Mouse (Mus musculus) lung, embryonic 16.5 days (tissue): ENCODE measurements at regions not wholly inside any gene's neighbourhood (a gene's known extent, or its start where the extent isn't known, plus 50 kb on each side); places are given as distances from the start of the nearest gene placed in this dataset.

ENCODE experiments used
- ATAC-seq: fragments of 200-750 bp; cut with Nextera tagmentation; 2 replicates; pipeline ENCODE4 v1.8.0; 2017; ENCODE audit warnings: low read depth, mild to moderate bottlenecking, moderate library complexity
- H3K27ac ChIP-seq: fragments of 300-500 bp; sonication (generic); 2 replicates; pipeline ENCODE4 v1.5.1; 2014; ENCODE audit warnings: mild to moderate bottlenecking, control low read depth, low read length
- H3K27me3 ChIP-seq: fragments of 300-500 bp; sonication (generic); 2 replicates; pipeline ENCODE4 v1.6.1; 2014; ENCODE audit warnings: low read depth, low read length, mixed read lengths; ENCODE audit not compliant: control insufficient read depth, insufficient read depth
- H3K36me3 ChIP-seq: fragments of 300-500 bp; sonication (generic); 2 replicates; pipeline ENCODE4 v1.6.1; 2014; ENCODE audit warnings: low read length; ENCODE audit not compliant: control insufficient read depth, insufficient read depth
- H3K4me1 ChIP-seq: fragments of 300-500 bp; sonication (generic); replicated peaks from 2 replicates; pipeline ENCODE4 v1.6.1; 2014; ENCODE audit warnings: low read length, mixed read lengths; ENCODE audit not compliant: control insufficient read depth, insufficient read depth
- H3K4me2 ChIP-seq: fragments of 300-500 bp; sonication (generic); 2 replicates; pipeline ENCODE4 v1.6.1; 2014; ENCODE audit warnings: low read depth, low read length, control low read depth
- H3K4me3 ChIP-seq: fragments of 300-500 bp; sonication (generic); 2 replicates; pipeline ENCODE4 v1.5.1; 2014; ENCODE audit warnings: mild to moderate bottlenecking, low read length, control low read depth
- H3K9ac ChIP-seq: fragments of 300-500 bp; sonication (generic); 2 replicates; pipeline ENCODE4 v1.6.1; 2014; ENCODE audit warnings: low read length, control low read depth
- H3K9me3 ChIP-seq: fragments of 300-500 bp; sonication (generic); 2 replicates; pipeline ENCODE4 v1.6.1; 2016; ENCODE audit warnings: low read length; ENCODE audit not compliant: control insufficient read depth
- WGBS: fragments of 180-500 bp; shearing (Covaris S2); extraction: QIAGEN DNeasy Blood & Tissue Kit; methylation state at CpG from one replicate; pipeline ENCODE4 v1.1.7; 2014; 5-methylcytosine and 5-hydroxymethylcytosine counted together

- 51% methylated on average over 4 of the region's 4 CpGs for WGBS
- no peak overlapping the region for H3K4me3 ChIP-seq
- H3K36me3 ChIP-seq = no peaks in the 10 kb centered on the region
- H3K4me2 ChIP-seq = no peak overlapping the region
- H3K9ac ChIP-seq = no peak overlapping the region
- no peaks in the 10 kb centered on the region for H3K9me3 ChIP-seq
- H3K27ac ChIP-seq = no peak overlapping the region
- no peaks in the 10 kb centered on the region for H3K4me1 ChIP-seq
- no peaks in the 10 kb centered on the region for H3K27me3 ChIP-seq
- ATAC-seq = no peak
Observed at GRCm38 (mm10) chr12:95937705-95938104, 245.7 kb downstream of the Flrt2 start.

- Histone ChIP-seq H3K9ac (no peak overlapping the region), H3K36me3 (no peaks in the 10 kb centered on the region), H3K4me1 (no peaks in the 10 kb centered on the region), H3K27ac (no peak overlapping the region), H3K27me3 (no peaks in the 10 kb centered on the region), H3K4me2 (no peak overlapping the region), H3K4me3 (no peak overlapping the region), H3K9me3 (no peaks in the 10 kb centered on the region)
- WGBS = 83% methylated on average over 1 of the region's 1 CpGs
- no peak for ATAC-seq
Observed at GRCm38 (mm10) chr12:95940465-95941012, 248.5 kb downstream of the Flrt2 start.

GRCm38 (mm10) chr12:95959786-95960504 lies 267.9 kb downstream of the Flrt2 start:
- Histone ChIP-seq H3K4me2 (no peak overlapping the region), H3K9ac (no peak overlapping the region), H3K27ac (no peak overlapping the region), H3K4me3 (no peak overlapping the region), H3K36me3 (no peaks in the 10 kb centered on the region), H3K4me1 (no peaks in the 10 kb centered on the region), H3K9me3 (no peaks in the 10 kb centered on the region), H3K27me3 (no peaks in the 10 kb centered on the region)
- no peak for ATAC-seq
- WGBS = 75% methylated on average over 6 of the region's 6 CpGs

GRCm38 (mm10) chr12:95960505-95960871 lies 268.5 kb downstream of the Flrt2 start:
- Histone ChIP-seq H3K9me3 (no peaks in the 10 kb centered on the region), H3K27ac (no peak overlapping the region), H3K4me1 (no peaks in the 10 kb centered on the region), H3K4me2 (no peak overlapping the region), H3K9ac (no peak overlapping the region), H3K4me3 (no peak overlapping the region), H3K27me3 (no peaks in the 10 kb centered on the region), H3K36me3 (no peaks in the 10 kb centered on the region)
- 55% methylated on average over 3 of the region's 3 CpGs for WGBS
- no peak for ATAC-seq

GRCm38 (mm10) chr12:95962817-95963216 lies 270.8 kb downstream of the Flrt2 start:
- H3K27me3 ChIP-seq = no peaks in the 10 kb centered on the region
- 56% methylated on average over 4 of the region's 4 CpGs for WGBS
- H3K27ac ChIP-seq = no peak overlapping the region
- H3K4me2 ChIP-seq = no peak overlapping the region
- H3K9ac ChIP-seq = no peak overlapping the region
- ATAC-seq = no peak
- no peak overlapping the region for H3K4me3 ChIP-seq
- no peaks in the 10 kb centered on the region for H3K9me3 ChIP-seq
- H3K36me3 ChIP-seq = no peaks in the 10 kb centered on the region
- no peaks in the 10 kb centered on the region for H3K4me1 ChIP-seq

- Histone ChIP-seq H3K27ac (no peak overlapping the region), H3K4me3 (no peak overlapping the region), H3K36me3 (no peaks in the 10 kb centered on the region), H3K9ac (no peak overlapping the region), H3K4me1 (no peaks in the 10 kb centered on the region), H3K4me2 (no peak overlapping the region), H3K9me3 (no peaks in the 10 kb centered on the region), H3K27me3 (no peaks in the 10 kb centered on the region)
- 66% methylated on average over 5 of the region's 5 CpGs for WGBS
- ATAC-seq = no peak
Observed at GRCm38 (mm10) chr12:95988669-95989288, 296.8 kb downstream of the Flrt2 start.

GRCm38 (mm10) chr12:95994963-95995362 lies 302.9 kb downstream of the Flrt2 start:
- Histone ChIP-seq H3K9me3 (no peaks in the 10 kb centered on the region), H3K27ac (no peak overlapping the region), H3K4me2 (no peak overlapping the region), H3K36me3 (no peaks in the 10 kb centered on the region), H3K27me3 (no peaks in the 10 kb centered on the region), H3K9ac (no peak overlapping the region), H3K4me3 (no peak overlapping the region), H3K4me1 (no peaks in the 10 kb centered on the region)
- 44% methylated on average over 2 of the region's 2 CpGs for WGBS
- ATAC-seq = no peak

GRCm38 (mm10) chr12:96030180-96030579 lies 338.2 kb downstream of the Flrt2 start:
- no peak overlapping the region for H3K9ac ChIP-seq
- no peak for ATAC-seq
- no peaks in the 10 kb centered on the region for H3K9me3 ChIP-seq
- no peak overlapping the region for H3K4me3 ChIP-seq
- H3K27me3 ChIP-seq = no peaks in the 10 kb centered on the region
- no peak overlapping the region for H3K27ac ChIP-seq
- H3K4me2 ChIP-seq = no peak overlapping the region
- no peaks in the 10 kb centered on the region for H3K36me3 ChIP-seq
- no peaks in the 10 kb centered on the region for H3K4me1 ChIP-seq
- WGBS = 24% methylated on average over 1 of the region's 1 CpGs

- Histone ChIP-seq H3K27me3 (no peaks in the 10 kb centered on the region), H3K4me1 (no peaks in the 10 kb centered on the region), H3K36me3 (no peaks in the 10 kb centered on the region), H3K4me3 (no peak overlapping the region), H3K9ac (no peak overlapping the region), H3K27ac (no peak overlapping the region), H3K4me2 (no peak overlapping the region), H3K9me3 (no peaks in the 10 kb centered on the region)
- 85% methylated on average over 4 of the region's 4 CpGs for WGBS
- no peak for ATAC-seq
Observed at GRCm38 (mm10) chr12:96075365-96075764, 383.3 kb downstream of the Flrt2 start.
